Comparison of ENCODE assay signal across 7 mouse cellular contexts in the genomic region with DNA sequence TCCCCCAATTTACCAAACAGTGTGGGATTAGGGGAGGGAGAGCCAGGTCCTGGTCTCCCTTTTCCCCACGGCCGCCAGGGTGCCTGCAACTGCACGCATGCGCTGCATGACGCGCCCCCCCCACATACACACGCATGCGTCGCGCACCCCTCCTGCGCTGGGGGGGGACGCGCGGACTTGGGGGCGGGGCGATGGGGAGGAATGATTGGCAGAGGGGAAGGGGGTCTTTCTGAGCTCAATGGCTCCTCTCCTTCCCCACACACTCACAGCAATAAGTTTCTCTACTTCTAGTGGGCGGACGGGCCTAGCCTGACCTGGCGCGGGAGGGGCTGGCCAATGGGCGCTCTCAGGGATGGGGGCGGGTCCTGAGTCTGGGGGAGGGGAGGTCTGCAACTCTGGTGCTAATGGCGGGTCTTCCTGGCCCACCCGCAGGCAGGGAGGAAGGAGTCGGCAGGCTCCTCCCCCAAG. TPM values are rescaled to one million over a fixed set of nuclear protein-coding genes. Genes with fewer than 3 reads are reported as not detected.
DNase-seq lines count a peak whose midpoint lies in the region; ATAC-seq and TF ChIP-seq lines count a peak whose summit lies in the region.

No protein-coding gene starts in this region.

- no peaks in the 10 kb centered on the region for H3K36me3 ChIP-seq in hindbrain, embryonic 16.5 days (ENCODE audit: control insufficient read depth, insufficient read depth, low read length)
- peaks cover 9% of the 10 kb centered on the region; the same call in 1 of the 2 replicates for H3K36me3 ChIP-seq in lung, postnatal 0 days (ENCODE audit: insufficient read depth, low read length)

- ATAC-seq in hindbrain, embryonic 16.5 days: peak; percentile 62
- ATAC-seq in lung, postnatal 0 days: peak; percentile 31
- no peak for ATAC-seq in granulocyte monocyte progenitor cell, adult 5-6 weeks (replicated peaks; ENCODE audit: poor library complexity, severe bottlenecking)

- no peak for TF ChIP-seq EP300 in lung, postnatal 0 days (IDR thresholded peaks at IDR 0.05)

- peaks cover 10% of the 10 kb centered on the region for H3K9me3 ChIP-seq in hindbrain, embryonic 16.5 days (ENCODE audit: control insufficient read depth, low read length)
- H3K9me3 ChIP-seq in lung, postnatal 0 days (ENCODE audit: low read length): no peaks in the 10 kb centered on the region

- H3K4me1 ChIP-seq in hindbrain, embryonic 16.5 days (ENCODE audit: control insufficient read depth, insufficient read depth, low read depth, low read length): no peaks in the 10 kb centered on the region
- no peaks in the 10 kb centered on the region for H3K4me1 ChIP-seq in lung, postnatal 0 days (ENCODE audit: insufficient read depth, low read depth, low read length)

- peaks cover 27% of the 10 kb centered on the region for H3K27me3 ChIP-seq in hindbrain, embryonic 16.5 days (replicated peaks; ENCODE audit: control insufficient read depth, insufficient read depth, low read length)
- H3K27me3 ChIP-seq in lung, postnatal 0 days (replicated peaks; ENCODE audit: insufficient read depth, low read length): 0 out of 2 replicates have a peak, but pooled peaks cover 12% of the 10 kb centered on the region

- H3K9ac ChIP-seq in hindbrain, embryonic 16.5 days (ENCODE audit: low read depth, low read length): 0 out of 2 replicates have a peak overlapping the region, but pooled peaks have one; percentile 5
- 0 out of 2 replicates have a peak overlapping the region, but pooled peaks have one; percentile 23 for H3K9ac ChIP-seq in lung, postnatal 0 days (replicated peaks; ENCODE audit: low read depth)

- TF ChIP-seq CTCF in lung, postnatal 0 days (IDR thresholded peaks at IDR 0.05): peak; percentile 47

- WGBS in hindbrain, embryonic 16.5 days: under 1% methylated on average over 25 of the region's 25 CpGs
- WGBS in lung, postnatal 0 days: under 1% methylated on average over 18 of the region's 25 CpGs

- H3K4me2 ChIP-seq in hindbrain, embryonic 16.5 days (ENCODE audit: low read length): peak overlapping the region; percentile 52
- peak overlapping the region; percentile 44 for H3K4me2 ChIP-seq in lung, postnatal 0 days (replicated peaks; ENCODE audit: low read depth, low read length)

- peak; percentile 50 to 66 for DNase-seq in right cerebral cortex, postnatal 10 days (ENCODE audit: low spot score in 2 of 2)
- no peak for DNase-seq in right cerebral cortex, postnatal 25 days
- peak; percentile 87 for DNase-seq in embryo, embryonic 10 days (ENCODE audit: low spot score)
- peak; percentile 36 for DNase-seq in lung, postnatal 0 days (ENCODE audit: low spot score)
- DNase-seq in adrenal gland, postnatal 10 days: no peak

- peak overlapping the region; percentile 26 for H3K4me3 ChIP-seq in hindbrain, embryonic 16.5 days (ENCODE audit: low read length)
- H3K4me3 ChIP-seq in lung, postnatal 0 days (ENCODE audit: low read depth, low read length): no peak overlapping the region

- H3K27ac ChIP-seq in hindbrain, embryonic 16.5 days (ENCODE audit: low read depth, low read length): no peak overlapping the region
- H3K27ac ChIP-seq in lung, postnatal 0 days (ENCODE audit: low read length): no peak overlapping the region

RNA-seq across cellular contexts. Expression of gene Kcnc3, which starts 13.7 kb away (rescaled TPM):
- 6.4 and 8.5 TPM in 2 replicates for polyA plus RNA-seq in hindbrain, embryonic 16.5 days (2015; fragmentation: Nextera tagmentation; extraction: Ambion mirVana)
- polyA plus RNA-seq in lung, postnatal 0 days (2015; fragmentation: Nextera tagmentation; extraction: Ambion mirVana): 3.8 TPM in 2 replicates
- 0.36 and 0.92 TPM in 2 replicates for total RNA-seq in granulocyte monocyte progenitor cell, adult 5-6 weeks (2014; fragmentation: Nextera tagmentation)
- 0.05 TPM in 1 of 2 replicates, not detected in the other for total RNA-seq in granulocyte monocyte progenitor cell, adult 5-6 weeks (2017)
- total RNA-seq in adrenal gland, postnatal 10 days (2021): 1 to 10 TPM; 4.7 to 4.8 TPM

RNA-seq across cellular contexts. Expression of gene Napsa, which starts 32.0 kb away (rescaled TPM):
- 1.1 and 1.6 TPM in 2 replicates for polyA plus RNA-seq in hindbrain, embryonic 16.5 days (2015; fragmentation: Nextera tagmentation; extraction: Ambion mirVana)
- polyA plus RNA-seq in lung, postnatal 0 days (2015; fragmentation: Nextera tagmentation; extraction: Ambion mirVana): 824 and 832 TPM in 2 replicates
- 258 and 328 TPM in 2 replicates for total RNA-seq in granulocyte monocyte progenitor cell, adult 5-6 weeks (2014; fragmentation: Nextera tagmentation)
- total RNA-seq in granulocyte monocyte progenitor cell, adult 5-6 weeks (2017): 107 and 112 TPM in 2 replicates
- total RNA-seq in adrenal gland, postnatal 10 days (2021): 1 to 10 TPM; 3.2 to 3.9 TPM

RNA-seq across cellular contexts. Expression of gene Nr1h2, which starts 50.4 kb away (rescaled TPM):
- polyA plus RNA-seq in hindbrain, embryonic 16.5 days (2015; fragmentation: Nextera tagmentation; extraction: Ambion mirVana): 62.0 and 66.1 TPM in 2 replicates
- 74.8 and 84.3 TPM in 2 replicates for polyA plus RNA-seq in lung, postnatal 0 days (2015; fragmentation: Nextera tagmentation; extraction: Ambion mirVana)
- total RNA-seq in granulocyte monocyte progenitor cell, adult 5-6 weeks (2014; fragmentation: Nextera tagmentation): 56.8 and 63.3 TPM in 2 replicates
- 21.5 and 34.6 TPM in 2 replicates for total RNA-seq in granulocyte monocyte progenitor cell, adult 5-6 weeks (2017)
- 10 to 100 TPM; 90.7 to 91.0 TPM for total RNA-seq in adrenal gland, postnatal 10 days (2021)

RNA-seq across cellular contexts. Expression of gene Pold1, which starts 55.5 kb away (rescaled TPM):
- 20.5 and 26.3 TPM in 2 replicates for polyA plus RNA-seq in hindbrain, embryonic 16.5 days (2015; fragmentation: Nextera tagmentation; extraction: Ambion mirVana)
- polyA plus RNA-seq in lung, postnatal 0 days (2015; fragmentation: Nextera tagmentation; extraction: Ambion mirVana): 13.5 and 17.5 TPM in 2 replicates
- total RNA-seq in granulocyte monocyte progenitor cell, adult 5-6 weeks (2014; fragmentation: Nextera tagmentation): 102 and 131 TPM in 2 replicates
- total RNA-seq in granulocyte monocyte progenitor cell, adult 5-6 weeks (2017): 63.4 and 70.2 TPM in 2 replicates
- total RNA-seq in adrenal gland, postnatal 10 days (2021): 10 to 100 TPM; 20.6 to 30.7 TPM

Comparison
In these comparisons a context has a peak if more than half of its experiments do, and no peak if none do; other contexts are left out.
1. DNase-seq: peak in right cerebral cortex, postnatal 10 days (2 of 2), embryo, embryonic 10 days (single experiment) and lung, postnatal 0 days (single experiment); none in right cerebral cortex, postnatal 25 days (single experiment) and adrenal gland, postnatal 10 days (single experiment).
2. RNA of gene Napsa, which starts 32.0 kb away (total RNA-seq): 107 to 328 TPM in granulocyte monocyte progenitor cell, adult 5-6 weeks; 3.2 to 3.9 TPM in adrenal gland, postnatal 10 days; every median in the first group is over 10 times any median in the second.